Mouse (Mus musculus): ENCODE measurements around the gene Oas1h. TPM values are rescaled to one million over a fixed set of nuclear protein-coding genes. Genes with fewer than 3 reads are reported as not detected.

Gene Oas1h
- total RNA-seq, 2 experiments from 2014 or later: not detected

Small RNA genes lying within 50 kb of the gene (microRNA-seq; reads per million reads assigned to microRNA genes)
- gene Gm22907: 0 reads per million in 2 experiments

Other genes starting within 250 kb of the Oas1h start
- gene Rita1, start 248.8 kb upstream of the Oas1h start, total RNA-seq (2021): 10 to 100 TPM; 27.5 to 29.5 TPM
- 10 to 100 TPM; 39.3 to 40.5 TPM for gene Ddx54, start 248.7 kb upstream of the Oas1h start, total RNA-seq (2021)
- under 1 TPM; 0.61 to 0.82 TPM for gene Cfap73, start 227.2 kb upstream of the Oas1h start, total RNA-seq (2021)
- 10 to 100 TPM; 92.7 to 97.3 TPM for gene Rasal1, start 212.6 kb upstream of the Oas1h start, total RNA-seq (2021)
- gene Dtx1, start 149.5 kb upstream of the Oas1h start, total RNA-seq (2021): 10 to 100 TPM; 70.7 to 75.2 TPM
- gene Oas2, start 111.6 kb upstream of the Oas1h start, total RNA-seq (2021): under 1 TPM in 1 of 2 experiments, not detected in 1; 0.30 TPM
- not detected for gene Oas3, start 83.8 kb upstream of the Oas1h start, total RNA-seq (2021)
- gene Oas1e, start 65.9 kb upstream of the Oas1h start, total RNA-seq (2021): not detected
- gene Oas1c, start 48.9 kb upstream of the Oas1h start, total RNA-seq (2021): under 1 TPM; 0.35 to 0.46 TPM
- not detected for gene Oas1f, start 14.1 kb upstream of the Oas1h start, total RNA-seq (2021)
- not detected for gene Oas1g, start 26.2 kb downstream of the Oas1h start, total RNA-seq (2021)
- gene Oas1a, start 46.1 kb downstream of the Oas1h start, total RNA-seq (2021): under 1 TPM in 1 of 2 experiments, not detected in 1; 0.33 TPM
- gene Oas1d, start 53.1 kb downstream of the Oas1h start, total RNA-seq (2021): not detected
- 100 to 1,000 TPM; 217 to 224 TPM for gene Rph3a, start 148.7 kb downstream of the Oas1h start, total RNA-seq (2021)